Mouse (Mus musculus): ENCODE measurements around the gene H2-M2.
"Not testable (repeated sequence)": the region's sequence is repeated elsewhere in the genome, so short reads cannot be mapped to it uniquely, and the experiment has no call there.

Gene H2-M2

DNA sequence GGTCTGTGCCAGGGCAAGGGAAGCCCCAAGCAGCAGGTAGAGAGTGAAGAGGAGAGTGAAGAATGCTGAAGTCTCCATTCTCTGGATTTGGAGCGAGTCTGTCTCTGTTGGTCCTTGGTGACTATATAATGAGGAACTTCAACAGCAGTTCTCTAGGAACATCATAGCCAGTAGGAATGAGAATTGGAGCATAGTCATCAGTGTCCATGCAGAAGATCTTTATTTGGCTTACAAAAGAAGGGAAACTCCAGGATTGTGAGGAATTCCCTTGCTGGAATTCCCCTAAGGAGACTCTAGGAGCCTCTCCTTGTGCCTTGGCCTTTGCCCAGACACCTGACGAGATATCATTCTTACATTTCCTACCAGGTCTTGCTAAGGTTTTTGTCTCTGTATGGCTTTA is at the start of gene H2-M2:
Gene H2-M2 (minus strand): TSS at position 101 of the 400 bp plus-strand sequence.
- DNase-seq, result no peak

- not testable (repeated sequence) for DNase-seq
These were observed 42.1 kb upstream of the H2-M2 start for GRCm38 (mm10) chr17:37525427-37525826.

DNA sequence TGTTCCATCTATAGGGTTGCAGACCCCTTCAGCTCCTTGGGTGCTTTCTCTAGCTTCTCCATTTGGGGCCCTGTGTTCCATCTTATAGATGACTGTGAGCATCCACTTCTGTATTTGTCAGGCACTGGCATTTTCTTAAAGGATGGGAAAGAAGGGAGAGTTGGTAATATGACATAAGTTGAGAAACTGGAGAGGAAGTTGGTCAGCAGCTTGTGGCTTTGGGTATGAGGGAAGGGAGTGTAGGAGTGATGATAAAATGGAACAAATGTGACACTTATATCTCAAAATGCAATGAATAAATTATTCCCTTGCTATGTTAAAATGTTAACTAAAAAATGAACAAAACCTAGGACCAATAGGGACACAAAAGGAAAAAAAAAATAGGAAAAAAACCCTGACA is 41.3 kb upstream of the H2-M2 start:
- DNase-seq, result not testable (repeated sequence)

DNA sequence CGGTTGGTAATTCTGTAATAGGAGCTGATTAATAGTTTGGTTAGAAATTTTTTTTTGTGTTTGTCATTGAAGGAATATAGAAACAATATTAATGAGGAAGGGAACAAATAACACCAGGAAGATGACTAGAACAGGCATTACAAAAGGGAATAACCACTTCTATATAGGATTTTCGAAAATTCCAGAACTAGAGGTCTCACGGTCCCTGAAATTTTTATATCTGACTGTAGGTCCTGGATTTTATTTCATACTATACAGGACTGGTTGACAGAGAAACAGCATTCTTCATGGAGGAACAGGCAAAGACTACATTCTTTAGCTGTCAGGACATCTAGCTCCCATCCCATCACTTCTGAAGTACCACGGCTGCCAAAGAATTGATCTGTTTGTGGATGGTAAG is 24.4 kb upstream of the H2-M2 start, which contains the start of gene Olfr111:
Gene Olfr111 (plus strand): TSS at position 301 of the 400 bp plus-strand sequence.
- no peak for DNase-seq

GRCm38 (mm10) chr17:37491930-37492518 is 8.7 kb upstream of the H2-M2 start, which contains the start of gene Olfr110:
Gene Olfr110 (plus strand): TSS chr17:37492468.
- DNase-seq, result no peak

DNA sequence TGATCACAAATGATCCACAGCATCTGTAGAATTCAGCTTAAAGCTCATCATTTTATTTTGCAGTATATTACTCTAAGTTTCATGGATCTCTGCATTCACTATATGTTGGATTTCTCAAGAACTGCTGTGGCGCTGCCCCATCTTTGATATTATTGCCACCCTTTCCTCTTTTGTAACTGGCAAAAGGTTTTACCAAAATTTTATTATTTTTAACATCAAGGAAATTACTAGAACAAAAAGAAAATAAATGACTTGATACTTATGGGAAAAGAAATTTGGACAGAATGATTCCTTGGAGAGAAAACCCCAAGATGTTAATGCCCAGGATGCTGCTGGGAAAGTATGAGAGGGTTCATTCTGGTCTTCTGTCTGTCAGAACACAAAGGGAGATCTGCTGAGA is 24.7 kb downstream of the H2-M2 start, which contains the start of gene Olfr109:
Gene Olfr109 (plus strand): TSS at position 301 of the 400 bp plus-strand sequence.
- no peak for DNase-seq

- no peak for DNase-seq
These were observed 38.2 kb downstream of the H2-M2 start, which contains the start of gene Olfr108 for GRCm38 (mm10) chr17:37445180-37445579. Gene Olfr108 (plus strand): TSS chr17:37445480.
